7 mouse cellular contexts compared by ENCODE assay signal in genomic region chr6:37447704-37448466, GRCm38 (mm10). TPM values are rescaled to one million over a fixed set of nuclear protein-coding genes. Genes with fewer than 3 reads are reported as not detected.
DNase-seq lines count a peak whose midpoint lies in the region; ATAC-seq and TF ChIP-seq lines count a peak whose summit lies in the region.

No protein-coding gene starts in this region.

- in situ Hi-C loops in ES-E14 (cut with MboI; ENCODE audit: low sequenced_read_pairs in 2 of 2, unreplicated experiment in 2 of 2) = no loop called here

- no peak overlapping the region for H3K9ac ChIP-seq in ES-E14 (ENCODE audit: insufficient read depth, low read depth, low read length, poor library complexity, severe bottlenecking)
- no peak overlapping the region for H3K9ac ChIP-seq in embryonic facial prominence, embryonic 15.5 days

- no peak overlapping the region for H3K4me2 ChIP-seq in embryonic facial prominence, embryonic 15.5 days (replicated peaks)

- no peak for TF ChIP-seq POLR2A in bone marrow, adult 2 months (IDR thresholded peaks at IDR 0.05; ENCODE audit: borderline replicate concordance, control insufficient read depth, low read depth, low read length)

- peak; percentile 69 for DNase-seq in ES-E14 (ENCODE audit: low read depth, low spot score)
- peak; percentile 71 for DNase-seq in layer of hippocampus, adult 9-10 months (ENCODE audit: low spot score)
- peak; percentile 75 for DNase-seq in lung, postnatal 25 days (ENCODE audit: low spot score)
- peak; percentile 73 to 82 for DNase-seq in right cerebral cortex, postnatal 10 days (ENCODE audit: low spot score in 2 of 2)

- peak; percentile 51; the same call in 1 of the 2 replicates for ATAC-seq in embryonic facial prominence, embryonic 15.5 days (ENCODE audit: insufficient number of reproducible peaks, low FRiP score, low TSS enrichment, low read depth)
- peak; percentile 70 to 80 for ATAC-seq in hematopoietic stem cell, adult 5-6 weeks (replicated peaks in 1 of 2; ENCODE audit: insufficient read depth in 1 of 2, low FRiP score in 2 of 2, low TSS enrichment in 1 of 2, low read depth in 1 of 2, poor library complexity in 2 of 2, severe bottlenecking in 2 of 2)

- H3K36me3 ChIP-seq in ES-E14 (ENCODE audit: control insufficient read depth, insufficient read depth, low read length, poor library complexity, severe bottlenecking) = no peaks in the 10 kb centered on the region
- H3K36me3 ChIP-seq in embryonic facial prominence, embryonic 15.5 days = no peaks in the 10 kb centered on the region

- no peaks in the 10 kb centered on the region for H3K9me3 ChIP-seq in ES-E14 (ENCODE audit: control insufficient read depth, insufficient read depth, low read depth, low read length)
- no peaks in the 10 kb centered on the region for H3K9me3 ChIP-seq in embryonic facial prominence, embryonic 15.5 days (replicated peaks)

- peaks cover 0 to 3% of the 10 kb centered on the region in 2 experiments; a peak in 1 of 4 replicates for H3K4me1 ChIP-seq in ES-E14 (ENCODE audit: control insufficient read depth in 2 of 2, insufficient read depth in 2 of 2, low read length in 2 of 2, poor library complexity in 1 of 2)
- no peaks in the 10 kb centered on the region for H3K4me1 ChIP-seq in bone marrow, adult 2 months (ENCODE audit: control insufficient read depth, insufficient read depth, low read length)
- H3K4me1 ChIP-seq in embryonic facial prominence, embryonic 15.5 days = 0 out of 2 replicates have a peak, but pooled peaks cover 3% of the 10 kb centered on the region

- 28% methylated on average over 10 of the region's 10 CpGs for WGBS in bone marrow, adult 2 months
- 23% methylated on average over 10 of the region's 10 CpGs for WGBS in embryonic facial prominence, embryonic 15.5 days

- H3K4me3 ChIP-seq in ES-E14 (ENCODE audit: insufficient read depth in 1 of 2, low read depth in 1 of 2, low read length in 2 of 2, poor library complexity in 1 of 2, severe bottlenecking in 1 of 2) = no peak overlapping the region
- H3K4me3 ChIP-seq in bone marrow, adult 2 months (replicated peaks; ENCODE audit: control insufficient read depth, low read depth, low read length) = peak overlapping the region; percentile 30
- no peak overlapping the region for H3K4me3 ChIP-seq in embryonic facial prominence, embryonic 15.5 days (replicated peaks)

- H3K27me3 ChIP-seq in embryonic facial prominence, embryonic 15.5 days = no peaks in the 10 kb centered on the region

- no peak overlapping the region for H3K27ac ChIP-seq in ES-E14 (ENCODE audit: insufficient read depth, low read depth, low read length, poor library complexity, severe bottlenecking)
- no peak overlapping the region for H3K27ac ChIP-seq in bone marrow, adult 2 months (ENCODE audit: control insufficient read depth, insufficient read depth, low read depth, low read length, poor library complexity)
- no peak overlapping the region for H3K27ac ChIP-seq in embryonic facial prominence, embryonic 15.5 days (replicated peaks)

- peak; percentile 44 for TF ChIP-seq CTCF in bone marrow, adult 2 months (IDR thresholded peaks at IDR 0.05; ENCODE audit: control insufficient read depth, insufficient read depth, low read length)

TF ChIP-seq in ES-E14, 5 proteins besides CTCF, POLR2A, EP300 and RAD21:
- no peak for TF ChIP-seq ZNF384 (IDR thresholded peaks at IDR 0.05; ENCODE audit: low read depth, low read length)
- TF ChIP-seq ZC3H11A (IDR thresholded peaks at IDR 0.05; ENCODE audit: borderline replicate concordance, low read depth, low read length) = peak; percentile 96

RNA-seq across cellular contexts. Expression of gene Creb3l2, which starts 5.9 kb away (rescaled TPM):
- total RNA-seq in ES-E14 (2012; rRNA removed) = 5.2 and 5.8 TPM in 2 replicates
- polyA plus RNA-seq in bone marrow, adult 2 months (2011; ENCODE audit: insufficient read depth, insufficient read length, low replicate concordance, missing spikeins) = 3.2 and 8.2 TPM in 2 replicates
- 27.3 and 28.1 TPM in 2 replicates for polyA plus RNA-seq in embryonic facial prominence, embryonic 15.5 days (2015; fragmentation: Nextera tagmentation; extraction: Ambion mirVana)
- 3.9 and 4.7 TPM in 2 replicates for total RNA-seq in hematopoietic stem cell, adult 5-6 weeks (2017)
